Mouse (Mus musculus) liver, adult 2 months (tissue): Measurements from ENCODE around the gene H2al1d. TPM values are rescaled to one million over a fixed set of nuclear protein-coding genes. Genes with fewer than 3 reads are reported as not detected.
"Not testable (repeated sequence)": the region's sequence is repeated elsewhere in the genome, so short reads cannot be mapped to it uniquely, and the experiment has no call there.

Source experiments
- DNase-seq: peaks from one replicate; pipeline ENCODE4 v3.0.0-alpha.2; 2011; ENCODE audit warnings: low read depth, low spot score; ENCODE audit errors: extremely low read depth
- H3K27ac ChIP-seq: fragments of 200-500 bp; replicated peaks from 2 replicates; pipeline ENCODE4 v1.5.1; 2012; ENCODE audit warnings: low read depth, mild to moderate bottlenecking, control low read depth, inconsistent platforms, low read length; ENCODE audit not compliant: insufficient read depth
- H3K27me3 ChIP-seq: fragments of 200-500 bp; 2 replicates; pipeline ENCODE4 v1.6.1; 2012; ENCODE audit warnings: mild to moderate bottlenecking, moderate library complexity, low read length, inconsistent platforms; ENCODE audit not compliant: control insufficient read depth, insufficient read depth
- H3K36me3 ChIP-seq: fragments of 200-500 bp; 2 replicates; pipeline ENCODE4 v1.6.1; 2012; ENCODE audit warnings: low read length, inconsistent platforms; ENCODE audit not compliant: control insufficient read depth, insufficient read depth
- H3K4me1 ChIP-seq: fragments of 200-500 bp; 2 replicates; pipeline ENCODE4 v1.6.1; 2011; ENCODE audit warnings: low read length; ENCODE audit not compliant: control insufficient read depth, insufficient read depth
- H3K4me3 ChIP-seq: fragments of 200-500 bp; 2 replicates; pipeline ENCODE4 v1.5.1; 2011; ENCODE audit warnings: low read depth, mild to moderate bottlenecking, control low read depth, low read length, moderate library complexity; ENCODE audit not compliant: insufficient read depth
- H3K79me2 ChIP-seq: fragments of 200-500 bp; 2 replicates; pipeline ENCODE4 v1.6.1; 2012; ENCODE audit warnings: inconsistent platforms, mild to moderate bottlenecking, low read length, moderate library complexity; ENCODE audit not compliant: control insufficient read depth, insufficient read depth
- H3K9ac ChIP-seq: fragments of 200-500 bp; 2 replicates; pipeline ENCODE4 v1.6.1; 2012; ENCODE audit warnings: low read depth, mild to moderate bottlenecking, control low read depth, inconsistent platforms, low read length
- CTCF ChIP-seq: fragments of 200-500 bp; IDR thresholded peaks from 2 replicates; pipeline ENCODE4 v1.5.1; 2011; ENCODE audit warnings: low read depth, low read length, control low read depth
- POLR2A ChIP-seq: fragments of 200-500 bp; IDR thresholded peaks from 2 replicates; pipeline ENCODE4 v1.6.1; 2011; ENCODE audit warnings: low read length, control low read depth; ENCODE audit not compliant: insufficient read depth; ENCODE audit errors: extremely low read depth
- WGBS: fragments of 180-500 bp; shearing (Covaris S2); methylation state at CpG from one replicate; pipeline ENCODE4 v1.1.7; 2018; 5-methylcytosine and 5-hydroxymethylcytosine counted together
- polyA plus RNA-seq: library from polyadenylated mRNA; depleted of rRNA; stranded (reverse); fragments of >200 nt; gene quantifications from 2 replicates; pipeline ENCODE4 v1.2.3, GENCODE M21; 2012; rRNA removed
- total RNA-seq: library from RNA; depleted of rRNA; stranded (reverse); fragments of >200 nt; gene quantifications from 2 replicates; pipeline ENCODE4 v1.2.3, GENCODE M21; 2014; rRNA removed

H2al1d gene
- total and polyA plus RNA-seq, 2 experiments: not detected

DNA sequence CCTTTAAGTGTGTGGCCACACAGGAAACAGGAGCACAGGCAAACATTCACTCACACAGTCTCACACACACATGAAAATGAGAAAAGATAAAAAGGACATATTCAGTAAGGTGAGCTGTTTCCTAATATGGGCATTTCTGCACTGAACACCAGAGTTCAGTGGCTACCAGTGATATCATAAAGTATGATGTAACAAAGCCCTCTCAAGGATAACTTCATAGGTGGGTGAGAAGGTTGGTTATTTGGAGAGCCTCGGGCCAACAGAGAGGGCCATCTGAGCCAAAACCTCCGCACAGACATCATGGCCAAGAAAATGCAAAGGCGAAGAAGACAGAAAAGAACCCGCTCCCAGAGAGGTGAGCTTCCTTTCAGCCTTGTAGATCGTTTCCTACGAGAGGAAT lies 12.6 kb downstream of the H2al1d start, which contains the start of gene H2al1h:
H2al1h (plus strand) TSS at position 301 of the 400 bp plus-strand sequence.
- not testable (repeated sequence) for DNase-seq, H3K27ac ChIP-seq, H3K9ac ChIP-seq, H3K4me3 ChIP-seq, H3K27me3 ChIP-seq, H3K79me2 ChIP-seq, H3K4me1 ChIP-seq, H3K36me3 ChIP-seq
- WGBS: no CpG with 5 or more reads among the region's 6 CpGs

DNA sequence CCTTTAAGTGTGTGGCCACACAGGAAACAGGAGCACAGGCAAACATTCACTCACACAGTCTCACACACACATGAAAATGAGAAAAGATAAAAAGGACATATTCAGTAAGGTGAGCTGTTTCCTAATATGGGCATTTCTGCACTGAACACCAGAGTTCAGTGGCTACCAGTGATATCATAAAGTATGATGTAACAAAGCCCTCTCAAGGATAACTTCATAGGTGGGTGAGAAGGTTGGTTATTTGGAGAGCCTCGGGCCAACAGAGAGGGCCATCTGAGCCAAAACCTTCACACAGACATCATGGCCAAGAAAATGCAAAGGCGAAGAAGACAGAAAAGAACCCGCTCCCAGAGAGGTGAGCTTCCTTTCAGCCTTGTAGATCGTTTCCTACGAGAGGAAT lies 15.7 kb downstream of the H2al1d start, which contains the start of gene H2al1i:
H2al1i (plus strand) TSS at position 301 of the 400 bp plus-strand sequence.
- not testable (repeated sequence) for H3K27me3 ChIP-seq, DNase-seq, H3K4me1 ChIP-seq, H3K79me2 ChIP-seq, H3K36me3 ChIP-seq, H3K27ac ChIP-seq, H3K4me3 ChIP-seq, H3K9ac ChIP-seq
- no CpG with 5 or more reads among the region's 5 CpGs for WGBS

DNA sequence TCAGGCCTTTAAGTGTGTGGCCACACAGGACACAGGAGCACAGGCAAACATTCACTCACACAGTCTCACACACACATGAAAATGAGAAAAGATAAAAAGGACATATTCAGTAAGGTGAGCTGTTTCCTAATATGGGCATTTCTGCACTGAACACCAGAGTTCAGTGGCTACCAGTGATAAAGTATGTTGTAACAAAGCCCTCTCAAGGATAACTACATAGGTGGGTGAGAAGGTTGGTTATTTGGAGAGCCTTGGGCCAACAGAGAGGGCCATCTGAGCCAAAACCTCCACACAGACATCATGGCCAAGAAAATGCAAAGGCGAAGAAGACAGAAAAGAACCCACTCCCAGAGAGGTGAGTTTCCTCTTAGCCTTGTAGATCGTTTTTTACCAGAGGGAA lies 18.9 kb downstream of the H2al1d start, which contains the start of gene H2al1j:
H2al1j (plus strand) TSS at position 301 of the 400 bp plus-strand sequence.
- not testable (repeated sequence) for H3K27ac ChIP-seq, DNase-seq, H3K4me1 ChIP-seq, H3K27me3 ChIP-seq, H3K79me2 ChIP-seq, H3K9ac ChIP-seq, H3K4me3 ChIP-seq, H3K36me3 ChIP-seq
- 92% methylated on average over 2 of the region's 2 CpGs for WGBS

DNA sequence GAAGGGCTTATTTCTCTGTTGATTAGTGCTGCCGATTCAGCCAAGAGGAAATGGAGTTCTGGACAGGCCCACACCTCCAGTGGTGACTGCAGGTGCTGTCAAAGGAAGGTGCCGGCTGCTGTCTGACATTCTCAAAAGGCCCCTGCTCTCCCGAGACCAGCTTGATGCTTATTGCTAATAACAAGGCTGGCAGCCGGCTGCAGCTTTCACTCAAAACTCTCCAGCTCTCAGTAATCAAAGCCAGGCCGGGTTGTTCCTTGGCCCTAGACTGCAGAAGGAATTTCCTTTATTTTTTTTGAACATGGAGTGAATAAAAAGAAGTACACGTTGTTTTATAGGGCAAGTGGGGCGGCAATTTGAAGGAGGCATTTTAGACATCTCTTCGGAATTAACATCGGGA lies 37.1 kb downstream of the H2al1d start:
- H3K9ac ChIP-seq: no peak overlapping the region
- H3K4me3 ChIP-seq: no peak overlapping the region
- H3K27me3 ChIP-seq: no peaks in the 10 kb centered on the region
- no peaks in the 10 kb centered on the region for H3K36me3 ChIP-seq
- no peak for DNase-seq
- no peaks in the 10 kb centered on the region for H3K4me1 ChIP-seq
- TF ChIP-seq CTCF: no peak
- no peak for TF ChIP-seq POLR2A
- no peaks in the 10 kb centered on the region for H3K79me2 ChIP-seq
- no peak overlapping the region for H3K27ac ChIP-seq
- 82% methylated on average over 9 of the region's 9 CpGs for WGBS

DNA sequence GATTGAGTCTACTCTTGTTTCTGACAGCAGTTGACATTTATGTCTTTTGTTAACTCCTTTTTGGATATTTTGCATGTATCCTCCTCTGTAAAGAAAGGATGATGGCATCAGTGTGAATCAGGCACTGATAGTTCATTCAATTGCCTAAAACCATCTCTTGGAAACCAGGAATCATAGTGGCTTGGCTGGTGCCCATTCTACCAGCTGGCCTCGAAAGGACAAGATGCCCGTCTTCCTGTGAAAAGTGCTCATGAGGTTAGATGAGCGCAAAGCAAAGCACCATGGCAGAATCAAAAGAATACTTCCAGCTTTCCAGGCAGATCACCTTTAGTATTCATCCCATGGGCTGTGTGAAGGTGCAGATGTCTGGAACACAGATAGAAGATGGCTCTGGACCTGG lies 38.1 kb downstream of the H2al1d start:
- no peak for DNase-seq
- H3K36me3 ChIP-seq: no peaks in the 10 kb centered on the region
- WGBS: 90% methylated on average over 3 of the region's 3 CpGs
- H3K79me2 ChIP-seq: no peaks in the 10 kb centered on the region
- H3K9ac ChIP-seq: no peak overlapping the region
- no peaks in the 10 kb centered on the region for H3K27me3 ChIP-seq
- H3K4me3 ChIP-seq: no peak overlapping the region
- no peak overlapping the region for H3K27ac ChIP-seq
- TF ChIP-seq CTCF: no peak
- no peaks in the 10 kb centered on the region for H3K4me1 ChIP-seq

Other genes with a start within 250 kb of the H2al1d start
- gene H2al1a, start 9.6 kb upstream of the H2al1d start, total RNA-seq: not detected in 2 replicates
- gene H2al1a, start 9.6 kb upstream of the H2al1d start, polyA plus RNA-seq: not detected in 2 replicates
- not detected in 2 replicates for gene H2al1b, start 6.4 kb upstream of the H2al1d start, total RNA-seq
- gene H2al1b, start 6.4 kb upstream of the H2al1d start, polyA plus RNA-seq: not detected in 2 replicates
- not detected in 2 replicates for gene H2al1c, start 3.2 kb upstream of the H2al1d start, total RNA-seq
- gene H2al1c, start 3.2 kb upstream of the H2al1d start, polyA plus RNA-seq: not detected in 2 replicates
- gene H2al1e, start 3.1 kb downstream of the H2al1d start, total RNA-seq: not detected in 2 replicates
- gene H2al1e, start 3.1 kb downstream of the H2al1d start, polyA plus RNA-seq: not detected in 2 replicates
- gene H2al1f, start 6.3 kb downstream of the H2al1d start, total RNA-seq: not detected in 2 replicates
- gene H2al1f, start 6.3 kb downstream of the H2al1d start, polyA plus RNA-seq: not detected in 2 replicates
- not detected in 2 replicates for gene H2al1g, start 9.4 kb downstream of the H2al1d start, total RNA-seq
- not detected in 2 replicates for gene H2al1g, start 9.4 kb downstream of the H2al1d start, polyA plus RNA-seq
- gene H2al1h, start 12.7 kb downstream of the H2al1d start, total RNA-seq: not detected in 2 replicates
- gene H2al1h, start 12.7 kb downstream of the H2al1d start, polyA plus RNA-seq: not detected in 2 replicates
- gene H2al1i, start 15.8 kb downstream of the H2al1d start, total RNA-seq: not detected in 2 replicates
- gene H2al1i, start 15.8 kb downstream of the H2al1d start, polyA plus RNA-seq: not detected in 2 replicates
- gene H2al1j, start 19.0 kb downstream of the H2al1d start, total RNA-seq: not detected in 2 replicates
- not detected in 2 replicates for gene H2al1j, start 19.0 kb downstream of the H2al1d start, polyA plus RNA-seq